Mouse (Mus musculus) MEL (cell line): ENCODE measurements around the gene 2310003L06Rik.

Experiments used
- CTCF ChIP-seq, 3 experiments: IDR thresholded peaks in 2 of 3; conservative IDR thresholded peaks in 1 of 3; 2 replicates each; pipeline ENCODE4 v1.5.1; 2011 to 2012; ENCODE audit warnings: low read length in 3 of 3, low read depth in 2 of 3, mild to moderate bottlenecking in 2 of 3, improper control_type of control experiment in 1 of 3, inconsistent platforms in 1 of 3, mixed read lengths in 1 of 3, moderate library complexity in 1 of 3; ENCODE audit not compliant: control insufficient read depth in 1 of 3, insufficient read depth in 1 of 3, poor library complexity in 1 of 3, severe bottlenecking in 1 of 3
- GATA1 ChIP-seq: IDR thresholded peaks from 2 replicates; pipeline ENCODE4 v1.6.1; 2011; ENCODE audit warnings: low read depth, low read length, improper control_type of control experiment
- MEF2A ChIP-seq: IDR thresholded peaks from 2 replicates; pipeline ENCODE4 v1.6.1; 2014; ENCODE audit warnings: low read depth, mild to moderate bottlenecking, inconsistent platforms, low read length, improper control_type of control experiment; ENCODE audit not compliant: poor library complexity, insufficient replicate concordance, severe bottlenecking; ENCODE audit errors: extremely low read depth
- MXI1 ChIP-seq: IDR thresholded peaks from 2 replicates; pipeline ENCODE4 v1.6.1; 2011; ENCODE audit warnings: mild to moderate bottlenecking, low read depth, low read length, improper control_type of control experiment
- POLR2A ChIP-seq, 2 experiments: IDR thresholded peaks; 2 replicates each; pipeline ENCODE4 v1.6.1; 2011 to 2012; ENCODE audit warnings: low read length in 2 of 2, mild to moderate bottlenecking in 2 of 2, control low read depth in 1 of 2, improper control_type of control experiment in 1 of 2, low read depth in 1 of 2, moderate library complexity in 1 of 2; ENCODE audit not compliant: control insufficient read depth in 1 of 2, insufficient read depth in 1 of 2, poor library complexity in 1 of 2
- UBTF ChIP-seq: IDR thresholded peaks from 2 replicates; pipeline ENCODE4 v1.6.1; 2012; ENCODE audit warnings: low read depth, mild to moderate bottlenecking, inconsistent platforms, low read length, improper control_type of control experiment, moderate library complexity, borderline replicate concordance; ENCODE audit not compliant: insufficient read depth
- ZNF384 ChIP-seq: IDR thresholded peaks from 2 replicates; pipeline ENCODE4 v1.6.1; 2012; ENCODE audit warnings: low read depth, mild to moderate bottlenecking, inconsistent platforms, low read length, improper control_type of control experiment

DNA sequence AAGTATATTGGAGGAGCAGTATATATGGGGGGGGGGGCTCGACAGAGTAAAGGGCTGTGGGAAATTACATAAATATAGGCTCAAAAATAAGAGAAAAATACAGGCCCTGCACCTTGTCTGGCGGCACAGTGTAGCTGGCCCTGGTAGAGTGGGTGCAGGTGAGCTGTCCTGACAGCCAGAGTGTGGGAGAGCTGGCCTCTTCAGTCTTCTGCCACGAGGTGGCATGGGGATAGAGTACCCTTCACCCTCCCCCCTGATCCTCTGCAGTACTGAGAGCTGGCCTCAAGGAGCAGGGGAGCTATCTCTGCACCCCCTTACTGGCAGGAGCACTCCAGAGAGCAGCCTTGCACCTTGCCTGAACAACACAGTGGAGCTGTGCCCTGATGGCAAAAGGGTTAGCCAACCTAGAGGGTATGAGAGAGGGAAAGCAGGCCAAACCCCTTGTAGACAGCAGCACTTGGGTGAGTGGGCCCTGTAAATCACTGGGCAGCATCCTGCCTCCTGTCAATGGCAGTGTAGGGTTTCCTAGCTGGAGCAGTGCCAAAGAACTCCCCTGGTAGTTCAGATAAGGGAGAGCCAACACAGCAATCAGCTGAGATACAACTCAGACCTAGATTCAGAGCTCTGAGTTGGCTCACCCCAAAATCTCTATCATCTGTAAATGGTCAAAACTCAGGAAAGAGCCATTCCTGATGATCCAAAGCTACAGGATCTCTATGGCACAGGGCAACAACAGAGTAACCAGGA lies 13.4 kb downstream of the 2310003L06Rik start:
- TF ChIP-seq UBTF (no peak), POLR2A (IDR thresholded peaks at IDR 0.05; ENCODE audit: control insufficient read depth in 1 of 2, insufficient read depth in 1 of 2, low read depth in 1 of 2, low read length in 2 of 2, poor library complexity in 1 of 2) (no peak), CTCF (IDR thresholded peaks at IDR 0.05 in 2 of 3, conservative IDR thresholded peaks at IDR 0.05 in 1 of 3; ENCODE audit: control insufficient read depth in 1 of 3, insufficient read depth in 1 of 3, low read depth in 2 of 3, low read length in 3 of 3, poor library complexity in 1 of 3, severe bottlenecking in 1 of 3) (no peak), MXI1 (no peak), ZNF384 (no peak), MEF2A (no peak), GATA1 (no peak)
